Mouse (Mus musculus) adrenal gland, adult 18-20 months (tissue): ENCODE measurements around the gene Ilf2. TPM values are rescaled to one million over a fixed set of nuclear protein-coding genes. Genes with fewer than 3 reads are reported as not detected.

Experiments
- DNase-seq, 2 experiments: peaks; one replicate each; pipeline ENCODE4 v3.0.0; 2021 to 2022; ENCODE audit warnings: low spot score in 2 of 2
- total RNA-seq, 2 experiments: library from RNA; stranded (reverse); gene quantifications; 1 replicate in 1 of 2; 2 replicates in 1 of 2; pipeline ENCODE4 v1.2.3; 2021

Gene Ilf2
- total RNA-seq, 2 experiments from 2014 or later: 49.3 to 53.1 TPM

DNA sequence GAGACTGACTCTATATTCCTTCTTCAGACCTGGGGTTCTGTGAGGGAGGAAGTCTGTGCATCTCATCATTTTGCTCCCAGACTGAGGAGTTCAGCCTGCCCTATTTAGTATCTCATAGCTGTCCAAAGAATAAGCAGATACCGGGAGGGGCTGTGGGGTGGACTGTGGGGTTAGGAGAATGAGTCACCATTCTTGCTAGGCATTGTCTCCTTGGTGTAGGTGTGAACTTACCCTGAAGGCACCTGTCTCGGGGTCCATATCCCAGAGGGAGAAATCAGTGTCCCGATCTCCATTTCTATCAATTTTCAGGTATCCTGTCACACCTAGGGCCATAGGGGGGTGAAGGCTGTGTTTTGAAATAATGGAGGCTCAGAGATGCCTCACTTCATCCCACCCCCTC lies 14.0 kb upstream of the Ilf2 start:
- no peak for DNase-seq

DNA sequence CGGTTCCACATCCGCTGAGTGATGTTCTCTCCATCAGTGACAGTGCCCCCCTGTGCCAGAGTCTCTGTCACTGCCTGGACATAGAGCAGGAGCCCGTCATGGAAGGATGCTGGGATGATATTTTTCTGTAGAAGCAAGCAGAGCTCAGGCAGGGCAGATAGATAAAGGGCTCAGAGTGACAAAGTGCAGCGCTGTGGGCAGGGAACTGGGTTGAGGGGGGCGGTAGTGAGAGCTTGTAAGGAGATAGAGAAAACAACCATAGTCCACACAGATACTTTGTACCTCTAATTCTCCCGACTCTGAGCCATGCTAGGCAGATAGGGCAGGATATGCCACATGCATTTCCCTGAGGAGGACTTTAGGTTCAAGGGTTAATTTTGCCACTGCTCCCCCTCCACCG lies 13.3 kb upstream of the Ilf2 start:
- DNase-seq: no peak

DNA sequence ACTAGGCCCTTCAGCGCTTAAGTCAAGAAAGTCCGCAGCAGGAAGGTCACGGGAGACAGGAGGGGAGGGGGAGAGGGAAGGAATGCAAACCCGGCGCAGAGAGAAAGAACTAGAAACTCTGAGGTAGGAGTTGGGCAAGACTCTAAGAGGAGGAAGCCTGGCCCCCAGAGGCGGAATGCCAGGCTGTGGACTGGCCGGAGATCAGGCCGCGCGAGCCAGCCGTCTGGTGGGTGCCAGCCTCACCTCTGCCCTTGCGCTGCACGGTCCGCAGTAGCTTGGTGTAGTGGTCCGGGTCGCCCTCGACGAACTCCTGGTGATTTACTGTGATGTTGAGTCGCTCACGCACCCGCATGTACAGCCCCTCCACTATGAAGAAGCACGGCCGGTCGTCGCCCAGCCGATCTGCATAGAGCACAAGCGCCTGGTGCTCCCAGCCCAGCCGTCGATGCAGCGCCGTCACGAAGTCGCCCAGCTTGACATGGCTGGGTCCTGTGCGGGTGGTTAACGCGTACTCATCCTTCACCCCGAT lies 11.3 kb upstream of the Ilf2 start:
- peak; percentile 59 to 61 for DNase-seq

DNA sequence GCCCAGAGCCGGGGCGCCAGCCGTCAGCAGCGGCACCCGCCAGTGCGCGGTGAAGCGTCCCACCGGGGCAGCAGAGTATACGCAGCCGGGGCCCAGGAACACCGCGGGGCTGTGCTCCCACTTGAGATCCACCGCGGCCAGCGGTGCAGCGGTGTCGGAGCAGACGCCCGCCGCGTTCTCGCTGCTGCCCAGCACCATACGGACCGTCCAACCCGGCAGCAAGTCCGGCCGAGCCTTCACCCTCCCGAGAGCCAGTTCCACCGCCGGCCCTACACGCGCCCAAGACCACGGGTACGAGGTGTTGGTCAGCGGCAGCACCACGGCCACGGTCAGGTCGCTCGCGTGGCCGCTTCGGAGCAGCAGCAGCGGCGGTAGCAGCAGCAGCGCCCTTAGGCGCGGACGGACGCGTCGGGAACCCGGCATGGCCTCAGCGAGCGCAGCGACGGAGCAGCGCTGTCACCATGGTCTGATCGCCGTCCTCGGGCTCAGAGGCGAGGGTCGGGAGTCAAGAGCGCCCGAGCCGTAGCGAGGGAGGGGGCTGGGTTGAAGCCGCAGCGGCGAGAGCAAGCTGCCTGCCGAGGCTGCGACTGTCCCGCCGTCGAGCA lies 10.7 kb upstream of the Ilf2 start:
- peak in 1 of 2 experiments; percentile 50 for DNase-seq

DNA sequence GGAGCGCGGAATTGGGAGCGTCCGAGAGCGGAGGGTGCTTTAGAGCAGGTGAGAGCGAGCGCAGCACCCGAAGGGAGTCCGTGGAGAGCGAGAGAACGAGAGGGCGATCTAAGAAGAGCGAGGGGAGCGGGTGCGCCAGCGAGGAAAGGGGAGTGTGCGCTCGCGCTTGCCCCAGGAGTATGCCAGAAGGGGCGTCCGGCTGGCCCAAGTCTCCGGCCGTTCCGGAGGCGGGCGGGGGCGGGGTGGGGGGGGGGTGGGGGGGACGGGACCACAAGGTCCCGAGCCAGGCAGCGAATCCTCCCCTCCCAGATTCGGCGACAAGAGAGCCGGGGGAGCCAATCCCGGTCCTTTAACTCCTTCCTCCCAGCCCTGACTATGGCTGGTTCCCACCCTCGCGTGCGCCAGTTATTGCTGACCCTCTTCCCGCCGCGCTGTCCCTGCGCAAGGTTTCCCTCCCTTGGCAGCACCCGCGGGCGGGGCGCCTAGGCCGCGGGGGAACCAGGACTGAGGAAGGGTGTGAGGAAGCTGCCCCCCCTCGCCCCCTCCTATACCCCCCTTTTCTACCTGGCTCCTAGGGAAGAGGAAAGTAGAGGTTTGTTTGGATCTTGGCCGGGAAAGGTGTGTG lies 10.1 kb upstream of the Ilf2 start, which contains the start of gene Npr1:
TSS of gene Npr1 (minus strand) at position 181 of the 625 bp plus-strand sequence.
- peak; percentile 68 to 78 for DNase-seq

DNA sequence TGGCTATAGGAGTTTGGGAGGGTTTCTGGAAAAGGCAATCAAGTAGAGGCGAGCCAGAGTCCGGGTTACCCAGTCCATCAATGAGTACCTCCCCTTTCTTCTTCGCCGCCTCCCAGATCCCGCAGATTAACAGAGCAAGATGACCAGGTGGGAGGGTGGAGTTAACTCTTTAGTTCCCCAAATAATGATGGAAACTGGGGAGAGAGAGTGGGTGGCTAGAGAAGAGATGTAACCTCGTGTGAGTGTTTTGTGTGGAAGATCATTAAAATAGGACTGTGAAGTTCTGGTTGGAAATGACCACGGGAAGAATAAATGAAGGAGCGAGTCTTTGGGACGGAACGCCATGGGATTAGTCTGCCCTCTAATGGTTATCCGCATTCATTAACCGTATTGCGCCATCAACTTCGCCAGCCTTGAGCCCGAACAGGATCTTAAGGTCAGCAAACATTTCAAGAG lies 9.6 kb upstream of the Ilf2 start:
- peak; percentile 51 to 68 for DNase-seq

DNA sequence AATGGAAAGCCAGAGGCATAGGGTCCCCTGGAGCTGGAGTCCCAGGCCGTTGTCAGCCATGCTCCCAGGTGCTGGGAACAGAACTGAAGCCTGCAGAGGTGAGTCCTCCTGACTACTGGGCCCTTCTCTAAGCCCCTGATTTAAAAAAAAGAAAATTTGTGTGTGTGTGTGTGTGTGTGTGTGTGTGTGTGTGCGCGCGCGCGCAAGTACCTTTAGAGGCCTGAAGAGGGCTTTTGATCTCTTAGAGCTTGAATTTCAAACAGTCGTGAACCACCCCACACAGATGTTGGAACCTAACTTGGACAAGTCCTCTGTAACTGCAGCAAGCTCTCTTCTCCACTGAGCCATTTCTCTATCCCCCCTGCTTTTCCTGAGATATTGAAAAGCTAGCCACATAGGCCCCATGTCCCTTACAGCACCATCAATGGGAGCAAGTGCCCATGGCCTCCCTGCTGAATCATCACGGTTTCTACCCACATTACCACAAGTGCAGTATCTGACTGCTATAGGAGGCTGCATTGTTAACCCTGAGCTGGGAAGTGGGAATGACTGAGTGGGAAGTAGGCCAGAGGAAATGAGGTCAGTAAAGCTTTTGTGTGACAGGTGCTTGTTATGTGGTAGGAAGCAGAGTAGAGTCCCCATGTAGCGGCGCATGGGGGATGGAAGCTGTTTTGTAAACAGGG lies 8.2 kb upstream of the Ilf2 start:
- no peak for DNase-seq

DNA sequence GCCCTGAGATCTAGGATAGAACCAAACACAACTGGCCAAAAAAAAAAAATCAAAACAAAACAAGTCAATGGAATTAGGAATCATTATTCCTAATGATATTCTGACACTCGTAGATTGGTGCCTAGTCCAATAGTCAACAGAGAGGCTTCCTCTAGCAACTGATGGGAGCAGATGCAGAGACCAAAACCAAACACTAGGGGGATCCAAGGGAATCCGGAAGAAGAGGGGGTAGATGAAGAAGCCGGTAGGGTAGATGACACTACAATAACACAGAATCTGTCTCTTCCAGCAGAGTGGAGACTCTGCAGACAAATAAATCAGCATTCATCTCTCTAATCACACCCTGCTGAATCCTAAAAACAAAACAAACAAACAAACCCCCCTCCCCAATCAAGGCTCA lies 3.7 kb upstream of the Ilf2 start:
- DNase-seq: no peak

DNA sequence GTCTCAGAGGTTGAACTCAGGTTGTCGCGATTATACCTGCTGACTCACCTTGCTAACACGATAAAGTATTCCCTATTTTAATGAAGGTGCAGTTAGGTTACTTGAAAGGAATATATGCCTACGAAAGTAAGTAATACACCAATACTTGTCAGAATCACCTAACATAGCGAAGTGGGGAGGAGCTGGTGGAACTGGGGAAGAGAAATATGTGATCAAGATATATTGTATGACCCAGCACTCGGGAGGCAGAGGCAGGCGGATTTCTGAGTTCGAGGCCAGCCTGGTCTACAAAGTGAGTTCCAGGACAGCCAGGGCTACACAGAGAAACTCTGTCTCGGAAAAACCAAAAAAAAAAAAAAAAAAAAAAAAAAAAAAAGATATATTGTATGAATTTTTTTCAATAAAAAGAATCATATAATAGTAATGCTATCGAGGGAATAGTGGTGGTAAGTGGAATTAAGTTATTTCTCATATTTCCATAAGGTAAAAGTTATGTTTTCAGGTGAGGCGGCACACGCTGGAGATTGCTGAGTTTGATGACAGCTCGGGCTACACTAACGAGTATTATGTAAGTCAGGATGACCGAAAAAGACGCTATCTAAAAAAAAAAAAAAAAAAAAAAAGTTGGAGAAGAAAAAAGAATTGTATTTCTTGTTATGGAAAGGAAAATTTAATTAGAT lies 635 bp upstream of the Ilf2 start:
- DNase-seq: no peak

DNA sequence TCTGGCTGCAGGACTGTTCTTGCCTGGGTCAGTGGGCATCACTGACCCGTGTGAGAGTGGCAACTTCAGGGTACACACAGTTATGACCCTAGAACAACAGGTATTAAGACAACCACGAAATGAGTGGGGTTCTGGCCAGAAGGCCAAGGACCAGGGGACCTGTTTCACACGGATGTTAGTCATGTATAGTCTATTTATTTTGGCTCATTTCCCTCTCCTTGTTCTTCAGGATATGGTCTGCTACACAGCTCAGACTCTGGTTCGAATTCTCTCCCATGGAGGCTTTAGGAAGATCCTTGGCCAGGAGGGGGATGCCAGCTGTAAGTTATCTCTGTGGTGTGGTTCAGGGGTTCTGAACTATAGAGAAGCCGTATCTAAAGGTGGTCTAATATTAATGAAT lies 11.1 kb downstream of the Ilf2 start:
- DNase-seq: no peak

DNA sequence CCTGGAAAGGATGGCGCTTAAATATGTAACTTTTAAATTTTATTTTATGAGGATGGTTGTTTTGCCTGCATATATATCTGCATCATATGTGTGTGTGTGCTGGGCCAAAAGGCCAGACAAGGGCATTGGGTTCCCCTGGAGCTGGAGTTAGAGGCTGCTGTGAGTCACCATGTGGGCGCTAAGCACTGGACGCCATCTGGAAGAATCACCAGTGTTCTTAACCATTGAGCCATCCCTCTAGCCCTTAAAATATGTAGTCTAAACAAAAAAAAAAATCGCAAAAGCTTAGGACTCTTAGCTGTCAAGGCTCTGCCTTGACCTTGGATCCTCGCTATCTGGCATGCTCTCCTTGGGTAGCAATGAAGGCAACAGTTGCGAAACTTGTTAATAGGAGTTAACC lies 12.7 kb downstream of the Ilf2 start:
- DNase-seq: no peak

DNA sequence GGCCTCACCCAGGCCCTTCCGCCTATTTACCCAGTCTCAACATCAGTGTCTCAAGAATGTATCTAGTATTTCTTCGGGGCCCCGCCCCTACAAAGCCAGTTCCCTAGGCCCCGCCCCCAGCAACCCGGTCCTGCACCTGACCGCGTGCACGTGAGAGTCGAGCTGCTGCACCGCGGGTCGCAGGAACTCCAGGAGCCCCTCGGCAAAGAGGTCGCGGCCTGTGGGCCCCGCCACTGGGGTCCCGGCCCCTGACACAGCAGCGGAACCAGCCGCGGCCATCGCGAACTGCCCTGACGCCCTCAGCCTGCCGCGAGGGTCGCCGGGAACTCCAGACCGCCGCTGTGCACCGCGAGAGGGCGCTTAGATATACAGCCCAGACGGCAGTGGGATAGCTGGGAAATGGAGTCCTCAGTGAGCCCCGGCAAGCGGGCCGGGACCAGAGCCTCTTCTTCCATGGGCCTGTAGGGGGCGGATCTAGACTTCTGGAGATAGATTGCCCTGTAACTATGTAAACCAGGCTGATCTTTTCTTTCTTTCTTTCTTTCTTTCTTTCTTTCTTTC lies 14.8 kb downstream of the Ilf2 start, which contains the start of gene Snapin:
TSS of gene Snapin (minus strand) at position 338 of the 561 bp plus-strand sequence.
- peak; percentile 93 to 94 for DNase-seq

DNA sequence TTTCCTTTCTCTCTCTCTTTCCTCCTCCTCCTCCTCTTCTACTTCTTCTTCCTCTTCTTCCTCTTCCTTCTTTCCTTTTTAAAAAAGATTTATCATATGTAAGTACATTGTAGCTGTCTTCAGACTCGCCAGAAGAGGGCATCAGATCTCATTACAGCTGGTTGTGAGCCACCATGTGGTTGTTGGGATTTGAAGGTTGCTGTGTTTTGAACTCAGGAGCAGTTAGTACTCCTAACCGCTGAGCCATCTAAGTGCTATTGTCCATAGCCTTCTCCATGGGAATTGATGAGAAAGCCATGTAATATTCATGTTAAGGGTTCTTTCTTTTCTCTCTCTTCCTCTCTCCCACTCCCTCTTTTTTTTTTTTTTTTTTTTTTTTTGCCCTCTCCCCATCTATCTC lies 15.4 kb downstream of the Ilf2 start:
- DNase-seq: no peak

DNA sequence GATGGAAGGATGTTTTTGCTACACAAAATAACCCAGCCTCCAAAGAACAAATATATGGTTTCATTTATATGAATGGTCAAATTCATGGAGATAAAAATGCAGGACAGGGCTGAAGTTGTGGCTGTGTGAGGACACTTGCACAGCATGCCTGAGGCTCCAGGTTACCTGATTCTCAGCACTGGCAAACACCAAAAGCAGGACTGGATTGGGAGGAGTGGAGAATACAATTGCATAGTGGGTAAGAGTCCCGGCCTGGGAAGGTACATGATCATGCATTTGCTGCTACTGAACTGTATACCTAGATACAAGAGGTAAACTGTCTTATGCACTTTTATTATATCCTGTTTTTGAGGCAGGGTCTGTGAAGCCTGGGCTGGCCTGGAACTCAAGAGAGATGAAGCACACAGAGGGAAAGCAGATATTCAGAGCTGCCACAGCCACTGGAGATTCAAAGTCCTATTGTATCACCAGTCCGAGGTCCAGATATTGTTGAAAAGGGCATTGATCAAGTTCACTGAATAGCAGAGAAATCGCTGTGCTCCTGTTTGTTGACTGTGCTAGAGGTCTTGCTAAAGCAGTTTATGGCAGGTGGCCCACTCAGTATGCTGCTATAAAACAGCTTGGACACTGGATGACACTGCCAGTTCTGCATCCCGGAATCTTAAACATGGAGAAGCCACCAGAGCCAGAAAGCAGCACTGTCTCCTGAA lies 18.1 kb downstream of the Ilf2 start:
- no peak for DNase-seq

DNA sequence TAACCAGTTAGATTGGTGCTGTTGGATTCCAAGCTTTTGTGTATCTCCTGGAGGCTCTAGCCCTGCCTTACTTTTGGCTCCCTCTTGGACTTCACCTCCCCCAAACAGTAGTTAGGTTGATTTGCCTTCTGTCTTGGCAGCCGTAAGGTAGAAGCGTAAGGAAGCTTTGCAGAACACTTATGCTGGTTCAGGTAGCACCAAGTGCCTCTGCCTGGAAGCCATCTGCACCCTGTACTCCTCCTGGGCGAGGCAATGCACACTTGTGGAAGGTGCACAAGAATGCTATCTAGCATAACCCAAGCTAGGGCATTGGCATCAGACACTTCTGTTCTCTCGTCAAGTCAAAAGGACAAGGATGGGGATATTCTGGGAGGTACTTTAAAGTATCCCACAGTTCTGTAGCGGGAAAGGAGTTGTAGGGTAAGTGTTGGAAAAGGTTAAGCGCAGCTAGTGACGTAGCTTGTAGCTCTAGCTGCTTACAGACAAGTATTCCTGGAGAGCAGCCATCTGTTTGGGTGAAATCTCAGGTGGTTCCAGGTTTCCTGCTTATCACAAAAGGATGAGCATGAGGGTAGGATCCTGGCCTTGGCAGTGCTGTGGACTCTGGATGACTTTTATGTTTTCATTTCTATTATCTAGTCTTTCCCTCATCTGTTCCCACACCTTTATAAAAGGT lies 20.1 kb downstream of the Ilf2 start:
- no peak for DNase-seq

DNA sequence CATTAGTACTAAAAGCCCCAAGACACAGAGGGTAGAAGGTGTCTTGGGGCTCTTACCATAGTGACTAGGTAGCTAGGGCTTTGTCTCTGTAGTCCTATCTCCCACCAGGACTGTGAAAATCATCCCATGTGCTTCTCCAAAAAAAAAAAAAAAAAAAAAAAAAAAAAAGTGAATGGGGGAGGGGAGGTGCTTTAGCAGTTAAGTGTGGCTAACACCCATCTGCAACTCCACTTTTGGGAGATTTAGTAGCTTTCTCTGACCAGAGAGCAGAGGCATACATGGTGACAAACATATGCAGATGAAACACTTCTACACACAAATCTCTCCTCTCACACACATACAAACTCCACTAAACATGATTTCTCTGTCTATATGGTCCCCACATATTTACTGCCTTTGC lies 21.7 kb downstream of the Ilf2 start:
- no peak for DNase-seq

DNA sequence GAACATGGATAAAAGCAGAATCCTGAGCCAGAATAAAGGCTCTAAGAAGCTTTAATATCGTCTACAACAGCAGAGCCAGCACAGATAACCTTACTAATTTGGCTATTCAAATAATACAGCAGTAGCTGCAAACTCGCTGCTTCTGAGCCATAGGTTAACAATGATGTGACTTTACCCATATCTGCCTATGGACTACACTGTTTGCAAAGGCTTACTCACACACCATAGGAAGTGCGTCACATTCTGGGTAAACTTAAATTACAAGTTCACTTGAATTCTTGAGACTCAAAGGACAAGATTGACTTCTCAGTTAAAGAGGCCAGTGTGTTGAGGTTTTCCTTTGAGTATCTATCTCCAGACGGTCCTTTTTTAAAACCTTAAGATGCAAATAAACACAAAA lies 27.5 kb downstream of the Ilf2 start:
- DNase-seq: no peak

DNA sequence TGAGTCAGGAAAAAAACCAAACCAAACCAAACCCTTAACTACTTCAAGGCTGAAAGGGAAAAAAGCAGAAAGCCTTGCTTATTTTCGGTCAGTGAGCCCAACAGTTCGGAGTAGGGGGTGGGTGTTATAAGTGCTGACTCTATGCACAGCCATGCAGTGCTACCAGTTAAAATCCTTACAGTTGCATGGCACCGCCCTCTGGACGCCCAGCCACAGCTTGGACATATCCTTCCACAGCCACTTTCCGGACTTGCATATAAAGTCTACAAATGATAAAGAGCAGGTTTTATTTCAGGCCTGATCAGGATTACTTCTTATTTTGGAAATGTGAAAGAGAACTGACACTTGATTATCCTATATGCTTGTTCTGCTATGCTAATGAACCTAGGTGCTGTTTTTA lies 29.3 kb downstream of the Ilf2 start:
- DNase-seq: no peak

DNA sequence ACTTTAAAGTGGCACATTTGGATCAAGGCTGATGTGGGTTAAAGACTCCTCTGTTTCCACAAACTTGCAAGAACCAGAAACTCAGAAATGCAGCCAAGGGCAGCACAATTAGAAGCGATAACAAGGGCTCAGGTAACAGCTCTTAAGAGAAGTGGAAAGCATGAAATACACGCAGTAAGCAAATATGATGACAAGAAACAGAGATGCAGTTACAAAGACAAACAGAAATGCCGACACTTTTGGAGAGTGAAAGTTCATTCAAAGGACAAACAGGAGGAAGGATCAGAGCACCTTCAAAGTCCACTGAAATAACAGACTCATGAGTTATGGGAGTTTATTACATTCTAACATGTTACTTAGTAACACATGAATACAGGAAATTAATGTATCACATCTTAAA lies 30.4 kb downstream of the Ilf2 start:
- no peak for DNase-seq
